Mouse (Mus musculus): ENCODE data around the gene Dlx5. TPM values are rescaled to one million over a fixed set of nuclear protein-coding genes. Genes with fewer than 3 reads are reported as not detected.
A peak's percentile ranks its signal among the peaks of the same experiment; 100 is the strongest.

Dlx5 gene
- polyA plus RNA-seq, 1 experiment from 2014 or later = 56.0 TPM

- Histone ChIP-seq H3K9ac (no peak overlapping the region), H3K27me3 (peaks cover 70% of the 10 kb centered on the region), H3K4me2 (replicated peaks) (peak overlapping the region; percentile 80), H3K36me3 (no peaks in the 10 kb centered on the region), H3K4me3 (replicated peaks) (peak overlapping the region; percentile 57), H3K4me1 (peaks cover 37% of the 10 kb centered on the region), H3K27ac (replicated peaks) (peak overlapping the region; percentile 68), H3K9me3 (replicated peaks) (no peaks in the 10 kb centered on the region)
- peak; percentile 23; the same call in 1 of the 2 replicates for ATAC-seq (ENCODE audit: insufficient number of reproducible peaks, low FRiP score, low TSS enrichment, low read depth)
- WGBS = 14% methylated on average over 10 of the region's 11 CpGs
These were observed 447 bp upstream of the Dlx5 start for GRCm38 (mm10) chr6:6882266-6882797.

- H3K27me3 ChIP-seq = peaks cover 78% of the 10 kb centered on the region
- peak overlapping the region; percentile 57 for H3K4me3 ChIP-seq (replicated peaks)
- H3K9me3 ChIP-seq (replicated peaks) = no peaks in the 10 kb centered on the region
- H3K27ac ChIP-seq (replicated peaks) = peak overlapping the region; percentile 87
- ATAC-seq (ENCODE audit: insufficient number of reproducible peaks, low FRiP score, low TSS enrichment, low read depth) = no peak
- 0% methylated on average over 30 of the region's 30 CpGs for WGBS
- H3K4me1 ChIP-seq = peaks cover 37% of the 10 kb centered on the region
- peak overlapping the region; percentile 56 for H3K9ac ChIP-seq
- no peaks in the 10 kb centered on the region for H3K36me3 ChIP-seq
- peak overlapping the region; percentile 80 for H3K4me2 ChIP-seq (replicated peaks)
These were observed 709 bp downstream of the Dlx5 start for GRCm38 (mm10) chr6:6881115-6881637.

GRCm38 (mm10) chr6:6880361-6881114 lies 1.3 kb downstream of the Dlx5 start:
- H3K27ac ChIP-seq (replicated peaks) = peak overlapping the region; percentile 87
- H3K4me1 ChIP-seq = peaks cover 37% of the 10 kb centered on the region
- peak overlapping the region; percentile 56 for H3K9ac ChIP-seq
- ATAC-seq (ENCODE audit: insufficient number of reproducible peaks, low FRiP score, low TSS enrichment, low read depth) = no peak
- H3K9me3 ChIP-seq (replicated peaks) = no peaks in the 10 kb centered on the region
- H3K4me2 ChIP-seq (replicated peaks) = peak overlapping the region; percentile 80
- WGBS = 2% methylated on average over 24 of the region's 24 CpGs
- H3K27me3 ChIP-seq = peaks cover 84% of the 10 kb centered on the region
- no peaks in the 10 kb centered on the region for H3K36me3 ChIP-seq
- peak overlapping the region; percentile 57 for H3K4me3 ChIP-seq (replicated peaks)

- 7% methylated on average over 44 of the region's 44 CpGs for WGBS
- no peak for ATAC-seq (ENCODE audit: insufficient number of reproducible peaks, low FRiP score, low TSS enrichment, low read depth)
- H3K4me1 ChIP-seq = peaks cover 40% of the 10 kb centered on the region
These were observed 2.2 kb downstream of the Dlx5 start for GRCm38 (mm10) chr6:6879371-6880325.

GRCm38 (mm10) chr6:6878841-6879291 lies 3.0 kb downstream of the Dlx5 start:
- peaks cover 90% of the 10 kb centered on the region for H3K27me3 ChIP-seq
- peak overlapping the region; percentile 57 for H3K4me3 ChIP-seq (replicated peaks)
- peak overlapping the region; percentile 80 for H3K4me2 ChIP-seq (replicated peaks)
- 8% methylated on average over 14 of the region's 14 CpGs for WGBS
- H3K27ac ChIP-seq (replicated peaks) = no peak overlapping the region; the same call in 1 of the 2 replicates
- ATAC-seq (ENCODE audit: insufficient number of reproducible peaks, low FRiP score, low TSS enrichment, low read depth) = no peak
- peak overlapping the region; percentile 9; the same call in 1 of the 2 replicates for H3K9ac ChIP-seq
- no peaks in the 10 kb centered on the region for H3K9me3 ChIP-seq (replicated peaks)
- no peaks in the 10 kb centered on the region for H3K36me3 ChIP-seq
- H3K4me1 ChIP-seq = peaks cover 47% of the 10 kb centered on the region

More at GRCm38 (mm10) chr6:6879371-6880325, 2.2 kb downstream of the Dlx5 start:
- no peaks in the 10 kb centered on the region for H3K9me3 ChIP-seq (replicated peaks)
- H3K27ac ChIP-seq (replicated peaks) = 0 out of 2 replicates have a peak overlapping the region, but pooled peaks have one; percentile 34
- peak overlapping the region; percentile 57 for H3K4me3 ChIP-seq (replicated peaks)
- H3K36me3 ChIP-seq = no peaks in the 10 kb centered on the region
- H3K9ac ChIP-seq = peak overlapping the region; percentile 56; the same call in 1 of the 2 replicates
- peaks cover 86% of the 10 kb centered on the region for H3K27me3 ChIP-seq
- peak overlapping the region; percentile 80 for H3K4me2 ChIP-seq (replicated peaks)

GRCm38 (mm10) chr6:6877981-6878840 lies 3.7 kb downstream of the Dlx5 start:
- Histone ChIP-seq H3K4me1 (peaks cover 50% of the 10 kb centered on the region), H3K36me3 (no peaks in the 10 kb centered on the region), H3K9me3 (replicated peaks) (no peaks in the 10 kb centered on the region), H3K27me3 (peaks cover 90% of the 10 kb centered on the region), H3K4me2 (replicated peaks) (peak overlapping the region; percentile 80), H3K27ac (replicated peaks) (no peak overlapping the region), H3K9ac (peak overlapping the region; percentile 9; the same call in 1 of the 2 replicates), H3K4me3 (replicated peaks) (peak overlapping the region; percentile 57)
- no peak for ATAC-seq (ENCODE audit: insufficient number of reproducible peaks, low FRiP score, low TSS enrichment, low read depth)
- WGBS = 20% methylated on average over 34 of the region's 34 CpGs

GRCm38 (mm10) chr6:6877346-6877910 lies 4.5 kb downstream of the Dlx5 start:
- ATAC-seq (ENCODE audit: insufficient number of reproducible peaks, low FRiP score, low TSS enrichment, low read depth) = no peak
- Histone ChIP-seq H3K4me2 (replicated peaks) (no peak overlapping the region), H3K4me3 (replicated peaks) (no peak overlapping the region), H3K9me3 (replicated peaks) (no peaks in the 10 kb centered on the region), H3K36me3 (no peaks in the 10 kb centered on the region), H3K27ac (replicated peaks) (no peak overlapping the region), H3K4me1 (peaks cover 50% of the 10 kb centered on the region), H3K27me3 (peaks cover 90% of the 10 kb centered on the region), H3K9ac (no peak overlapping the region)
- WGBS = 35% methylated on average over 5 of the region's 5 CpGs

- Histone ChIP-seq H3K27me3 (peaks cover 94% of the 10 kb centered on the region), H3K4me2 (replicated peaks) (no peak overlapping the region), H3K9me3 (replicated peaks) (no peaks in the 10 kb centered on the region), H3K9ac (no peak overlapping the region), H3K4me3 (replicated peaks) (no peak overlapping the region), H3K4me1 (peaks cover 48% of the 10 kb centered on the region), H3K27ac (replicated peaks) (no peak overlapping the region), H3K36me3 (no peaks in the 10 kb centered on the region)
- no peak for ATAC-seq (ENCODE audit: insufficient number of reproducible peaks, low FRiP score, low TSS enrichment, low read depth)
- 44% methylated on average over 7 of the region's 7 CpGs for WGBS
These were observed 5.2 kb downstream of the Dlx5 start for GRCm38 (mm10) chr6:6876731-6877130.

GRCm38 (mm10) chr6:6876231-6876630 lies 5.7 kb downstream of the Dlx5 start:
- Histone ChIP-seq H3K4me3 (replicated peaks) (no peak overlapping the region), H3K9ac (no peak overlapping the region), H3K27ac (replicated peaks) (no peak overlapping the region)

GRCm38 (mm10) chr6:6875676-6876075 lies 6.2 kb downstream of the Dlx5 start:
- H3K9ac ChIP-seq = no peak overlapping the region
- H3K27me3 ChIP-seq = peaks cover 94% of the 10 kb centered on the region
- H3K36me3 ChIP-seq = no peaks in the 10 kb centered on the region
- no peaks in the 10 kb centered on the region for H3K9me3 ChIP-seq (replicated peaks)
- WGBS = 32% methylated on average over 9 of the region's 9 CpGs
- 0 out of 2 replicates have a peak overlapping the region, but pooled peaks have one; percentile 28 for H3K27ac ChIP-seq (replicated peaks)
- H3K4me1 ChIP-seq = peaks cover 37% of the 10 kb centered on the region
- H3K4me3 ChIP-seq (replicated peaks) = no peak overlapping the region
- no peak overlapping the region for H3K4me2 ChIP-seq (replicated peaks)
- no peak for ATAC-seq (ENCODE audit: insufficient number of reproducible peaks, low FRiP score, low TSS enrichment, low read depth)

More at GRCm38 (mm10) chr6:6876231-6876630, 5.7 kb downstream of the Dlx5 start:
- H3K4me2 ChIP-seq (replicated peaks) = no peak overlapping the region
- H3K36me3 ChIP-seq = no peaks in the 10 kb centered on the region
- WGBS = 29% methylated on average over 2 of the region's 2 CpGs
- ATAC-seq (ENCODE audit: insufficient number of reproducible peaks, low FRiP score, low TSS enrichment, low read depth) = no peak
- peaks cover 43% of the 10 kb centered on the region for H3K4me1 ChIP-seq
- no peaks in the 10 kb centered on the region for H3K9me3 ChIP-seq (replicated peaks)
- peaks cover 94% of the 10 kb centered on the region for H3K27me3 ChIP-seq
